Mouse (Mus musculus) B cell, adult 2 months (primary cell): ENCODE measurements around the gene Ints6.

Experiments
- DNase-seq, 2 experiments: peaks; one replicate each; pipeline ENCODE4 v3.0.0; 2022

Ints6 gene

DNA sequence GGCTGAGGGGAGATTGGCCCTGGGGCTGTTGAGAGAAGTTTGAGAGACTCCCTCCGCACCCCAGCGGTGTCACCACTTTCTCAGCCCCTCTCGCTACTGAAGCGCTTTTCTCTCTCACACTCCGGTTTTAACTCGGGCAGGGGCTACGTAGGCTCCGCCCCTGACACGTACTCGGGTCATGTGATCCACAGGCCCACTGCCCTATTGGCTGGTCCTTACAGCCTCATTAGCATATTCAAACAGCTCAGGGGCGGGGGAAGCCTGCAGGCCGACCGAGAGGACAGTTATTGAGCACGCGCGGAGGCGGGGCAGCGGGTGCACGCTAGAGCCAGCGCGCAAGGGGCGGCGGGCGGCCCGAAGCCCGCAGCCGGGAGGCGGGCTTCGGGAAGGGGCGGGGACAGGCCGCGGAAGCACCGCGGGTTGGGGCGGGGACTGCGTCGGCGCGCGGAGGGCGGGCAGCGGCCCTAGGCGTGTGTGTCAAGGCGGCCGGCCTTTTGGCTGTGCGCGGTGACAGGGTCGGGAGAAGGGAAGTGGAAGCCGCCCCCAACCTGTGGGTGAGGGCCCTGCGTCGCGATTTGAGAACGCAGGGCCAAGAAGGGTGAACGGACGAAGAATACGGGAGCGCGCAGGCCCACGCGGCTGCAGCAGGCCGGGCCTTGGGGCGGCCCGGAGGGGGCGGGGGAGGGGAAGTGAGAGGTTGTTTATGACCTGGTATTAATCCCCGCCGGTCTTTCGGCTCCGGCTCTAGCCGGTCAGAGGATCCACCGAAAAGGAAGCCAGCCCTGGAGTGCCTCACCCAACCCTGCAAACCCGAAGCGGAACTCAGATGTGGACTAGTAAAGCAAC is at the start of gene Ints6:
TSS of gene Ints6 (minus strand) at position 134 of the 846 bp plus-strand sequence.
- peak; percentile 96 to 98 for DNase-seq

GRCm38 (mm10) chr14:62808661-62809523 is 47.9 kb upstream of the Ints6 start:
- no peak for DNase-seq

DNA sequence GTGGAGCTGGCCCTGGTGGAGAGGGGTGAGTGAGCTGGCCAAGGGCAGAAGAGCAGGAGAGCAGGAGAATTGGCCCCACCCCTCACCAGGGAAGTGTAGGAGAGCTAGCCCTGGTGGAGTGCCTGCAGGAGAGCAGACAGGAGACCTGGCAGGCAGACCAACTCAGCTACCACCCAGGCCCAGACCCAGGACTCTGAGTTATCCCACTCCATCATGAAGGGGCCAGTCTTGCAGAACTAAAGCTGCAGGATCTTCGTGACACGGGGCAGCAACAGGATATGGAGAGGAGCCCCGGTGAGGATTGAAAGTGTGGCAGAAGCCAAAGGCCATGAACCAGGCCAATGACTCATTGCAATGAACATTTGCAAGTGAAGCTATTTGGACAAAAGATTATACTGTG is 46.0 kb upstream of the Ints6 start:
- DNase-seq, result no peak

DNA sequence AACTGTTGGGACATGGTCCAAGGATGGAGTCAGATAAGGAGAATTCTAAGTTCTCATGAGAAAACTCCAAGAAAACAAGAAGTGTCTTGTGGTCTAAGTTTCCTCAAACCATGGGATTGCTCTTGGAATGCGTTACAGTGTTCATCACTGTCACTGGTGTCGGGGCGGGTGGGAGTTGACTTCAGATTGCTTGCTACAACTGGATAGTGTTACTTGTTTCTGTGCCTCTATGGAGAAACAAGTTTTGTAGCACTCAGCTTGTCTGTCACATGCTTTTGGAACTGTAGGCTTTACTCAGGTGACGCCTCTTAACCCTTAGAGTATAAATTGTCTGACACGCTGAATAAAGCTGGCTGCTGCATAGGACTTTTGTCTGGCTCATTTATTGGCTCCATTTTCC is 42.2 kb upstream of the Ints6 start:
- no peak for DNase-seq

DNA sequence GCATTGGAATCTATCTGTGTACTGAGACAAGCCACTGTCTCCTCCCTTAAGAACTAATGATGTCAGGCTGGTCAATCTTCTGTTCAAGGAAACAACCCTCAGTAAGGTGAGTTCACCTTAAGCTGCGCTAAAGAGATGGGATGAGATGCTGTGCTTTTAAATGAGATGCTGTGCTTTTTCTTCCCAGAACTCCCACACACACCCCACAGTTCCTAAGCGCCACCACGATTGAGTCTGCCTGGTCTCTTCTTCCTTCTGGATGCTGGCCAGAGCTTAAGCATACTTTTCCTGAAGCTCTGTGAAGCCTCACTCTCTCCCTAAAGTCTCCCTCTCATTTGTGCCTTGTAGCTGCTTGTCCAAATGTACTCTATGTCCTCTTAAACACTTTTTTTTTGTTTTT is 39.8 kb upstream of the Ints6 start:
- DNase-seq, result no peak

DNA sequence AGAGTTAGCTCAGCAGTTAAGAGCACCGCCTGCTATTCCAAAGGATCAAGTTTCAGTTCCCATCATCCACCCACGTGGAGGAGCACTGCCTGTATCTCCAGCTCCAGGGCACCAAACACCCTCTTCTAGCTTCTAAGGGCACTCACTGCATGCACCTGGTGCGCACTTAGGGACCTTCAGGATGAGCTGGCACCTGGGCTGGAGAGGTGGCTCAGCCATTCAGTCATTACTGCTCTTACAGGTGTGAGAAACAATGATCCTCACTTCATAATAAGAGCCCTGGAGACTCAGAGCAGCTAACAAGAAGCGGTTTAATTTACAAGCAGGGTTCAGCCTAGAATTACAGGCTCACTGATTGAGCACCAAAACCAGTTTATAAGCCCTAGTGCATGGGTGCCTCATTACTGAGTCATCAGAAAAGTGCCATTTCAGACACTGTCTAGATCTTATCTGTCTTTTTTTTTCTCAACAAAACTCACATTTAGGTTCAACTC is 37.7 kb upstream of the Ints6 start:
- DNase-seq, result no peak

- no peak for DNase-seq
These were observed 34.8 kb upstream of the Ints6 start for GRCm38 (mm10) chr14:62795719-62796118.

GRCm38 (mm10) chr14:62789282-62789681 is 28.3 kb upstream of the Ints6 start:
- no peak for DNase-seq

DNA sequence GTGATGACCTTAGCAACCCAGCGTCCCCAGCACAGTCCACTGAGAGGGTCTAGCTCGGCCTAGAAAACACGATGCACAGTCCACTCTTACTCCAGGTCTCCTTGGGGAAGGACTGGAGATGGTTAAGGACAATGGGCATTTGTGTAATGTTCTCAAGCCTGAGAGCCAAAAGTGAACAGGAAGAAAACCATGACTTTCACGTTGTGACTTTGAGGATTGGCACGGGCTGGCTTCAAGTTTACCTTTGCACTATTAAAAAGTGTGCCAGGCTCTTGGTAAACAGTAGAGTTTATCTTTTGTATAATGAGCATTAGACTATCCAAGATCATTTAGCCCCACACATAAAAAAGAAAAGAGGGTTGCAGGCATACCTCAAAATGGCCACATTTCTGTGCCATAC is 22.0 kb upstream of the Ints6 start:
- DNase-seq, result no peak

- DNase-seq, result no peak
These were observed 19.7 kb upstream of the Ints6 start for GRCm38 (mm10) chr14:62780520-62781316.

- DNase-seq, result no peak
These were observed 17.1 kb upstream of the Ints6 start for GRCm38 (mm10) chr14:62778095-62778494.

GRCm38 (mm10) chr14:62775034-62775433 is 14.1 kb upstream of the Ints6 start:
- no peak for DNase-seq

DNA sequence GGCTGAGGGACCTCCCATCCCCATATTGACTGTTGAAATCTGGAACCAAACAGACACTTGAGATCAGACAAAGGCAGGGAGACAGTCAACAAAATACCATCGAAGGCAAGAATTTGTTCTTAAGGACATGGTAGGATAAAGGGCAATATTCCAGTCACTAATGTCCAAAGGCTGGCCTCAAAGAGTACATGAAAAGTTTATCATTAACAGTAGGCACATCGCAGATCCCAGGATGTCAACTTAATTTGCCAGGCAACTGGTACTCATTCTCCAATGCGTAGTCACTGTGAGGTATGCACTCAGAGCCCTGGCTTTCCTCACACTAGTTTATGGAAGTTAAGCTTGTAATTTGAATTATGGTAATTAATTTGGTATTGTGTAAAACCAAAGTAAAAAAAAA is 13.3 kb upstream of the Ints6 start:
- DNase-seq, result no peak

GRCm38 (mm10) chr14:62773766-62774165 is 12.8 kb upstream of the Ints6 start:
- DNase-seq, result no peak

DNA sequence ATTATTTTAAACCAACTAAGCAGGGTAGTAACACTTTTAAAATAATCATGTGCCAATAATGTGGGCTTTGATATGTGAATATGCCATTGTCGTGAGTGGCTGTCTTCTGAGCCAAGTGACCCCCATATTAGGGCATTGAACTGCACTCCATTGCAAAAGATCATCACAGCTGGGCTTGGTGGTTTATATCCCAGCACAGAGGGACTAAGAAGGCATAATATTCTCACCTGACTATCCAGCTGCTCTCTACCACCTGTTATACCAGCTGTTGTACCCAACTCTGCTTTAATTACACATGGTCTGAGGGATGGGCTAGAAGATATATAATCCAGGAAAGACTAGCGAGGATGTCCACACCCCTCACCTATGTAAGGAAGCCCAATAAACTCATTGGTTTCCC is 4.4 kb upstream of the Ints6 start:
- no peak for DNase-seq

- DNase-seq, result peak in 1 of 2 experiments; percentile 12
These were observed 3.4 kb upstream of the Ints6 start for GRCm38 (mm10) chr14:62764371-62764770.

DNA sequence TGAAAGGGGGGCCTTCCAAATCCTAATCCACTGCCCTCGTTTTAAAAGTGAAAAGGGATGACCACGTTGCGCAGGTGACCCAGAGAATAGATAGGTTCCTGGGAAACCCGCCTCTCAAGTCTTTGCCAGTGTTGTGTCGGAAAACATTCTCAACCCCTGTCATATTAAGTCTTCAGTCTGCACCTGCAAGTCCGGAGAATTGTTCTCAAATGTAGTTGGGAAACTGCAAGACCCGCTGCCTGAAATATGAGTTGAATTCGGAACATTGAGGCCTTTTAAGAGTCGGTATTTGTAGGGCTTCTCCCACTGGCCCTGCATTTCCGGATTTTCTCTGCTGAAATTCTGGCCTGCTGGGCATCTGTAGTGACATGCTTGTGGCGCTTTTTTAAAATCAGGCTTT is 974 bp upstream of the Ints6 start:
- no peak for DNase-seq

DNA sequence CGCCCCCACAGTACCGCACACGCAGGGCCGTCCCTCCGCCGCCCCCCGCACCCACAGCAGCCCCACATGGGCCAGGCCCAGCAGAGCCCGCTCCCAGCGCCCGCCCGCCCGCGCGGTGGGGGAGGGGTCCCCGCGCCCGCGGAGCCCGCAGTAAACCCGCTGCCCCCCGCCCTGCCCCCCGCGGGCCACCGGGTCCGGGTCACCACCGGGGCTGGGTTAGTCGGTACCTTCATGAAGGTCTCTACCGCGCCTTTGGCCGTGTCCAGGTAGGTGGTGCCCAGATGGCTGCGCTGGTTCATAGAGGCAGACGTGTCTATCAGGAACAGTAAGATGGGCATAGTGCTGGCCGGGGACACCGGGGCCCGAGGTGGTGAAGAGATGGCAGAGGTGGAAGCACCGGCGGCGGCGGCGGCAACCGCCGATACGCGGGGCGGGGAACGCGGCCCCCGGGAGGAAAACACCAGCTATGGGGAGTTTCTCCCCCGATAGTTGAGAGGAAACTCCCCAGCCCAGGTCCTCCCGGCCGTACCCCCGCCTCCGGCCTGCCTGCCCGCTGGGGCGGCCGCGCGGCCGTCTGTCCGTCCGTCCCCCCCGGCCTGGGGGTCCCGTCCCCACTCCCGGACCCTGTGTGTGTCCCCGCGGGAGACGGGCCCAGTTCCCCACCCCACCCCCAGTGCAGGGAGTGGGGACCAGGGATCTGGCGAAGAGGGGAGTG is 491 bp downstream of the Ints6 start:
- peak; percentile 70 to 72 for DNase-seq

- peak; percentile 80 for DNase-seq
These were observed 1.1 kb downstream of the Ints6 start for GRCm38 (mm10) chr14:62759771-62760320.

- DNase-seq, result no peak
These were observed 2.3 kb downstream of the Ints6 start for GRCm38 (mm10) chr14:62758714-62759113.

DNA sequence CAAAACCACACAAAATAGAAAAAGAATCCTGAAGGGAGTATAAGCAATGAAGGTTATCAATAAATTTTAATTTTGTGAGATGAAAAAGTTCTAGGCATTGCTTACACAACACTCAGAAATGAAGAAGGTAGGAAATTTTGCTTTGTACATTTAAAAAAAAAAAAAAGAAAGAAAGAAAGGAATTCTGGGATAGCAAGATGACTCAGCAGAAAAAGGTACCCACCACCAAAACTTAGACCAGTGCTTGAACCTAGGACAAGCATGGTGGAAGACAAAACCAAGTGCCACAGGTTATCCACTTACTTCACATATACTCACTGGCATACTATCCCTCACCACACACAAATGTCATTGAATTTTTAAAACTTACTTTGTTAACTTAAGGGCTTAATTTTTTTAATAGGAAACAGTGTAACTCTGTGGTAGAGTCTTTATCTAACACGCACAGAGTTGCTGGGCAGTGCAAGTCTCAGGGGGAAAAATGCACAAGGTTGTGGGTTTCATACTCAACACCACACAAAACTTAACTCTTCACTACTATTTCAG is 5.8 kb downstream of the Ints6 start:
- DNase-seq, result no peak

DNA sequence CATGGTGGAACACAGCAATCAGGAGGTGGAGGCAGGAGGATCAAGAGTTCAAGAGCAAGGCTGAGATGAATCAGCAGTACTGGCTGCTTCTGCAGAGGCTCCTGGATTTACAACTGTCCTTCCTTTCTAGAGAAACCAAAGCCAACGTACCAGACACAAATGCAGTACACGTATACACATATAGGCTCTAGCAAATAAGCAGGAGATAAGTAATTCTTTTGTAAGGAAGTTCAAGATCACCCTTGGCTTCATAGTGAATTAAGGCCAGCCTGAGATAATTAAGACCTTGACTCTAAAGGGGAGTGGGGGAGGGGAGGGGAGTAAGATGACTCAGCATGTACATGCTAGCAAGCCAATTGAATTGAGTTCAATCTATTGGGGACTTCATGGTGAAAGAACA is 9.5 kb downstream of the Ints6 start:
- no peak for DNase-seq
